Mouse (Mus musculus): ENCODE results near the gene 4930449I24Rik. TPM values are rescaled to one million over a fixed set of nuclear protein-coding genes. Genes with fewer than 3 reads are reported as not detected.
"Not testable (repeated sequence)": the region's sequence is repeated elsewhere in the genome, so short reads cannot be mapped to it uniquely, and the experiment has no call there.

4930449I24Rik gene
- polyA plus RNA-seq, 1 experiment from 2014 or later: not detected

- H3K27ac ChIP-seq (ENCODE audit: low read depth, low read length); H3K4me1 ChIP-seq (ENCODE audit: control insufficient read depth, insufficient read depth, low read depth, low read length); H3K4me3 ChIP-seq (ENCODE audit: low read length); H3K9ac ChIP-seq (ENCODE audit: low read depth, low read length); H3K4me2 ChIP-seq (ENCODE audit: low read length); ATAC-seq; H3K36me3 ChIP-seq (ENCODE audit: control insufficient read depth, insufficient read depth, low read length); H3K27me3 ChIP-seq (replicated peaks; ENCODE audit: control insufficient read depth, insufficient read depth, low read length); H3K9me3 ChIP-seq (ENCODE audit: control insufficient read depth, low read length): not testable (repeated sequence)
- WGBS: 13% methylated on average over 3 of the region's 4 CpGs
Observed at GRCm38 (mm10) chr5:146488959-146489358, 13.2 kb upstream of the 4930449I24Rik start.

- not testable (repeated sequence) for ATAC-seq; H3K36me3 ChIP-seq (ENCODE audit: control insufficient read depth, insufficient read depth, low read length); H3K9ac ChIP-seq (ENCODE audit: low read depth, low read length); H3K4me3 ChIP-seq (ENCODE audit: low read length); H3K9me3 ChIP-seq (ENCODE audit: control insufficient read depth, low read length); H3K4me1 ChIP-seq (ENCODE audit: control insufficient read depth, insufficient read depth, low read depth, low read length); H3K4me2 ChIP-seq (ENCODE audit: low read length); H3K27ac ChIP-seq (ENCODE audit: low read depth, low read length); H3K27me3 ChIP-seq (replicated peaks; ENCODE audit: control insufficient read depth, insufficient read depth, low read length)
- no CpG with 5 or more reads among the region's 5 CpGs for WGBS
Observed at GRCm38 (mm10) chr5:146491063-146491462, 11.1 kb upstream of the 4930449I24Rik start, which contains the start of gene Gm6370. TSS of gene Gm6370 (plus strand) at chr5:146491363.

- not testable (repeated sequence) for H3K4me3 ChIP-seq (ENCODE audit: low read length); H3K27ac ChIP-seq (ENCODE audit: low read depth, low read length); H3K36me3 ChIP-seq (ENCODE audit: control insufficient read depth, insufficient read depth, low read length); ATAC-seq; H3K9ac ChIP-seq (ENCODE audit: low read depth, low read length); H3K4me1 ChIP-seq (ENCODE audit: control insufficient read depth, insufficient read depth, low read depth, low read length); H3K4me2 ChIP-seq (ENCODE audit: low read length); H3K9me3 ChIP-seq (ENCODE audit: control insufficient read depth, low read length); H3K27me3 ChIP-seq (replicated peaks; ENCODE audit: control insufficient read depth, insufficient read depth, low read length)
- no CpG with 5 or more reads among the region's 5 CpGs for WGBS
Observed at GRCm38 (mm10) chr5:146513823-146514222, 11.6 kb downstream of the 4930449I24Rik start, which contains the start of gene Gm3402. TSS of gene Gm3402 (plus strand) at chr5:146514123.

DNA sequence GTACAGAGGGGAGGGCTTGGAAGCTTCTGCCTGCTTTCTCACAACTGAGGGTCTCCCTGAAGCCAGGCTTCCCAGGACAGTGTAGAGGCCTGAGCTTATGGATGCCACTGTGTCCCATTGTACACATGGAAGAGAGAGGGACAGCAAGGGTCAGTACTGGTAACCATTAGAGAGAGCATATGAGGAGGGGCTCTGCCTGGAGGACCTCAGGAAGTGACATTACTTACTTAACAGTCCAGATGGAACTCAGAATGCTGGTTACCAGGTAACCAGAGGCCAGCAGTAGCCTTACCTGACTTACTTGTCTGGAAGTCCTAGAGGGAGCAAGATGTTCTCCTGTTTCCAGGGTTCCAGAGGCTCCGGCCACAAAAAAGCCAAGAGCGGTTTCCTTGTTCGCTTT, 23.3 kb downstream of the 4930449I24Rik start, which contains the start of gene Gm3404:
Gene Gm3404 (plus strand): TSS at position 301 of the 400 bp plus-strand sequence.
- H3K27ac ChIP-seq (ENCODE audit: low read depth, low read length): not testable (repeated sequence)

DNA sequence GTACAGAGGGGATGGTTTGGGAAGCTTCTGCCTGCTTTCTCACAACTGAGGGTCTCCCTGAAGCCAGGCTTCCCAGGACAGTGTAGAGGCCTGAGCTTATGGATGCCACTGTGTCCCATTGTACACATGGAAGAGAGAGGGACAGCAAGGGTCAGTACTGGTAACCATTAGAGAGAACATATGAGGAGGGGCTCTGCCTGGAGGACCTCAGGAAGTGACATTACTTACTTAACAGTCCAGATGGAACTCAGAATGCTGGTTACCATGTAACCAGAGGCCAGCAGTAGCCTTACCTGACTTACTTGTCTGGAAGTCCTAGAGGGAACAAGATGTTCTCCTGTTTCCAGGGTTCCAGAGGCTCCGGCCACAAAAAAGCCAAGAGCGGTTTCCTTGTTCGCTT, 35.1 kb downstream of the 4930449I24Rik start, which contains the start of gene Gm3409:
Gene Gm3409 (plus strand): TSS at position 301 of the 400 bp plus-strand sequence.
- H3K36me3 ChIP-seq (ENCODE audit: control insufficient read depth, insufficient read depth, low read length); H3K9ac ChIP-seq (ENCODE audit: low read depth, low read length); H3K9me3 ChIP-seq (ENCODE audit: control insufficient read depth, low read length); ATAC-seq; H3K4me2 ChIP-seq (ENCODE audit: low read length); H3K4me1 ChIP-seq (ENCODE audit: control insufficient read depth, insufficient read depth, low read depth, low read length); H3K27me3 ChIP-seq (replicated peaks; ENCODE audit: control insufficient read depth, insufficient read depth, low read length); H3K4me3 ChIP-seq (ENCODE audit: low read length); H3K27ac ChIP-seq (ENCODE audit: low read depth, low read length): not testable (repeated sequence)
- WGBS: 91% methylated on average over 3 of the region's 3 CpGs

More for the DNA sequence above, 23.3 kb downstream of the 4930449I24Rik start, which contains the start of gene Gm3404:
- H3K9me3 ChIP-seq (ENCODE audit: control insufficient read depth, low read length); H3K4me1 ChIP-seq (ENCODE audit: control insufficient read depth, insufficient read depth, low read depth, low read length); H3K4me3 ChIP-seq (ENCODE audit: low read length); ATAC-seq; H3K9ac ChIP-seq (ENCODE audit: low read depth, low read length); H3K27me3 ChIP-seq (replicated peaks; ENCODE audit: control insufficient read depth, insufficient read depth, low read length); H3K4me2 ChIP-seq (ENCODE audit: low read length); H3K36me3 ChIP-seq (ENCODE audit: control insufficient read depth, insufficient read depth, low read length): not testable (repeated sequence)
- no CpG with 5 or more reads among the region's 3 CpGs for WGBS

Other genes starting within 250 kb of the 4930449I24Rik start
- 19.3 and 23.4 TPM in 2 replicates for gene Wasf3, start 117.4 kb upstream of the 4930449I24Rik start, polyA plus RNA-seq (2015; fragmentation: Nextera tagmentation; extraction: Ambion mirVana)
- gene Gm6408, start 20.4 kb upstream of the 4930449I24Rik start, polyA plus RNA-seq (2015; fragmentation: Nextera tagmentation; extraction: Ambion mirVana): not detected in 2 replicates
- gene Gm6370, start 11.0 kb upstream of the 4930449I24Rik start, polyA plus RNA-seq (2015; fragmentation: Nextera tagmentation; extraction: Ambion mirVana): not detected in 2 replicates
- gene Gm3402, start 11.7 kb downstream of the 4930449I24Rik start, polyA plus RNA-seq (2015; fragmentation: Nextera tagmentation; extraction: Ambion mirVana): not detected in 2 replicates
- not detected in 2 replicates for gene Gm3404, start 23.4 kb downstream of the 4930449I24Rik start, polyA plus RNA-seq (2015; fragmentation: Nextera tagmentation; extraction: Ambion mirVana)
- gene Gm3409, start 35.2 kb downstream of the 4930449I24Rik start, polyA plus RNA-seq (2015; fragmentation: Nextera tagmentation; extraction: Ambion mirVana): not detected in 2 replicates
- not detected in 2 replicates for gene Gm3415, start 53.7 kb downstream of the 4930449I24Rik start, polyA plus RNA-seq (2015; fragmentation: Nextera tagmentation; extraction: Ambion mirVana)
- gene Gpr12, start 82.8 kb downstream of the 4930449I24Rik start, polyA plus RNA-seq (2015; fragmentation: Nextera tagmentation; extraction: Ambion mirVana): 28.0 and 29.8 TPM in 2 replicates